Mouse (Mus musculus) neural tube, embryonic 12.5 days (tissue): Measurements from ENCODE around the gene Elmo3. TPM values are rescaled to one million over a fixed set of nuclear protein-coding genes. Genes with fewer than 3 reads are reported as not detected.

Experiments
- ATAC-seq: fragments of 200-750 bp; cut with Nextera tagmentation; 2 replicates; pipeline ENCODE4 v1.8.0; 2017; ENCODE audit warnings: low read depth, mild to moderate bottlenecking, moderate TSS enrichment, moderate library complexity; ENCODE audit not compliant: low FRiP score
- H3K27ac ChIP-seq: fragments of 300-500 bp; sonication (generic); 2 replicates; pipeline ENCODE4 v1.5.1; 2016
- H3K27me3 ChIP-seq: fragments of 300-500 bp; sonication (generic); replicated peaks from 2 replicates; pipeline ENCODE4 v1.6.1; 2016; ENCODE audit warnings: mild to moderate bottlenecking
- H3K36me3 ChIP-seq: fragments of 300-500 bp; sonication (generic); 2 replicates; pipeline ENCODE4 v1.6.1; 2016; ENCODE audit warnings: mild to moderate bottlenecking
- H3K4me1 ChIP-seq: fragments of 300-500 bp; sonication (generic); 2 replicates; pipeline ENCODE4 v1.6.1; 2016
- H3K4me2 ChIP-seq: fragments of 300-500 bp; sonication (generic); replicated peaks from 2 replicates; pipeline ENCODE4 v1.6.1; 2016; ENCODE audit warnings: mild to moderate bottlenecking
- H3K4me3 ChIP-seq: fragments of 300-500 bp; sonication (generic); 2 replicates; pipeline ENCODE4 v1.5.1; 2016
- H3K9ac ChIP-seq: fragments of 300-500 bp; sonication (generic); 2 replicates; pipeline ENCODE4 v1.6.1; 2016; ENCODE audit warnings: mild to moderate bottlenecking
- H3K9me3 ChIP-seq: fragments of 300-500 bp; sonication (generic); 2 replicates; pipeline ENCODE4 v1.6.1; 2016; ENCODE audit warnings: mild to moderate bottlenecking
- WGBS: fragments of 180-500 bp; shearing (Covaris S2); methylation state at CpG from one replicate; pipeline ENCODE4 v1.1.7; 2016; 5-methylcytosine and 5-hydroxymethylcytosine counted together
- polyA plus RNA-seq: library from polyadenylated mRNA; unstranded; fragments of >200 nt; fragmentation: Nextera tagmentation; extraction: Ambion mirVana; gene quantifications from 2 replicates; pipeline ENCODE4 v1.2.1, GENCODE M21; 2016

The Elmo3 gene
- polyA plus RNA-seq, 1 experiment from 2014 or later: 2.2 TPM

DNA sequence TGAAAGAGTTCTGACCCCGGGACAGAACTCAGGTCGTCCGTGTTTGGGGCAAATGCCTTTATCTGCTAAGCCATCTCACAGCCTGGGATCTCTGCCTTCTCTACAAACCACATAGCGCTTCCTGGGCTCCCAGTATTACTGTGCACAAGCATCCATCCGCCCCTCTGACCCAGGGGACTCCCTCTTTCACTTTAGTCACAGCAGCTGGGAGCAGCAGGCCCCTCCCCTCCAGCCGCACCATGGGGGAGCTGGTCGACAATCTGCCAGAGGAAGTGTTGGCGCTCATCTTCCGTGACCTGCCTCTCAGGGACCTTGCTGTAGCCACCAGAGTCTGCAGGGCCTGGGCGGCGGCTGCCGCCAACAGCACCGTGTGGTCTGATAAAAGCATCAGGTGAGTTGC is 38.6 kb upstream of the Elmo3 start:
- Histone ChIP-seq H3K4me1 (peaks cover 39% of the 10 kb centered on the region), H3K4me3 (no peak overlapping the region), H3K4me2 (no peak overlapping the region), H3K27ac (no peak overlapping the region), H3K9ac (no peak overlapping the region), H3K27me3 (peaks cover 92% of the 10 kb centered on the region), H3K9me3 (0 out of 2 replicates have a peak, but pooled peaks cover 6% of the 10 kb centered on the region), H3K36me3 (no peaks in the 10 kb centered on the region)
- WGBS: 9% methylated on average over 13 of the region's 13 CpGs
- ATAC-seq: no peak

DNA sequence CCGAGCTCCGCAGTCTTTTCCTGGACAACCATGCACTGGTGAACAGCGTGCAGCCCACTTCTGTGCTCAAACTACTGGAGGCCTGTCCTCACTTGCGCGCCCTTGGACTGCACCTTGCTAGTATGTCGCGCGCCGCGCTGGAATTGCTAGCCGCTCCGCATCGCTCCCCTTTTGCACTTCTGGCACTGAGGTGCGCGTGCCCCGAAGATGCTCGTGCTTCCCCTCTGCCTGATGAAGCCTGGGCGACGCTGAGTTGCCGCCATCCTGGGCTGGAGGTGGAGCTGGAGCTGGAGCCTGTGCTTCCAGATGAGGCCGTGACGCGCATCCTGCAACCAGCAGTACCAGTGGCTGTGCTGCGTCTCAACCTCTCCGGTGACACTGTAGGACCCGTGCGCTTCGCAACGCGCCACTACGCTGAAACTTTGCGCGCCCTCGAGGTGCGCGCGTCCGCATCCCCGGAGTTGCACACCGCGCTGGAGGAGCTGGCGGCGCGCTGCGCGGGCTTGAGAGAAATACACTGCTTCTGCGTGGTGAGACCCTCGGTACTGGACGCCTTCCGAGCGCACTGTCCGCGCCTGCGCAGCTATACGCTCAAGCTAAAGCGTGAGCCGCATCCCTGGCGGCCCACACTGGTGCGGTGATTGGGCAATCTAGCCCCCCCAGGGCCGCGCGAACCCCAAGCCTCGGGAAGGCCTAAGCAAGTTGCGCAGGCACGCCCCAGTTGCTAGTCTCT is 36.9 kb upstream of the Elmo3 start:
- Histone ChIP-seq H3K36me3 (no peaks in the 10 kb centered on the region), H3K4me1 (peaks cover 39% of the 10 kb centered on the region), H3K27ac (no peak overlapping the region), H3K4me2 (peak overlapping the region; percentile 71), H3K9ac (peak overlapping the region; percentile 51; the same call in 1 of the 2 replicates), H3K9me3 (0 out of 2 replicates have a peak, but pooled peaks cover 6% of the 10 kb centered on the region), H3K27me3 (peaks cover 98% of the 10 kb centered on the region), H3K4me3 (peak overlapping the region; percentile 39)
- under 1% methylated on average over 65 of the region's 65 CpGs for WGBS
- ATAC-seq: peak; percentile 77

DNA sequence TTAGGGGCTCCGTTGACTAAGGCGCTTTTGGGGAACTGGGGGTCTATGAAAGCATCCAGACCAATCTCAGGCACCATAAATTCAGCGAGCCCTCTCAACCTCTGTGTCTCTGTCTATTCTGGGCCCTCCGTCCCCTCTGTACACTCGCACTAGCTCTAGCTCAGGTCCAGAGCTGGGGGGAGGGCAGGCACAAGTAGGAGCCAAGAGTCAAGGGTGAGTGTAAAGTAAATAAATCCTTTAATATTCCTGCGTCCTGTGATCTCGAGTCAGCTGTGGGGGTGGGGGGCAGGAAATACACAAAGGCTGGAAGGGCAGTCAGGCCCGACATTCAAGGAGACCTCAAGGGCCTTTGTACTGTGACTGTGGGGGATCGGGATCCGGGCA is 36.3 kb upstream of the Elmo3 start:
- Histone ChIP-seq H3K27ac (no peak overlapping the region), H3K4me3 (peak overlapping the region; percentile 39)
- peak; percentile 48 for ATAC-seq

DNA sequence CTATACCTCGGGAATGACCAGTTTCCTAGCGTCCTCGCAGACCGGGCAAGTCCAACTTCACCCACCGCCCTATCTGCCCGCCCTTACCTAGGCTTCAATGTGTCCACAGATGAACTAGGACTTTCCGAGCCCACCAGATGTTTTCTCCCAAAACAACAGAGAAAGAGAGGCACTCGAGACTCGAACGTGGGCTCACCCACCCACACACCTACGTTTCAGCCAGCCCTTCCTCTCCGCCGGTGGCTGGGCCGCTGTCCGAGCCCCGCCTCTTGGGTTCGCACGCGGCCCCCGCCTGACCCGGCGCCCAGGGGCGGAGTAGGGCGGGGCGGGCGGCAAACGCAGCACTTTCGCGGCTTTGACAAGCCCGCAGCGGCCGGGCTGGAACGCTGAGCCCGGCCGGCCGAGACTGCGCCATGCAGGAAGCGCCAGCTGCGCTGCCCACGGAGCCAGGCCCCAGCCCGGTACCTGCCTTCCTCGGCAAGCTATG is 35.9 kb upstream of the Elmo3 start, which contains the start of gene Hsf4:
Gene Hsf4, plus strand, starts transcription at position 341 of the 487 bp plus-strand sequence.
- H3K36me3 ChIP-seq: no peaks in the 10 kb centered on the region
- H3K27me3 ChIP-seq: peaks cover 98% of the 10 kb centered on the region
- H3K4me2 ChIP-seq: peak within 1 kb of the TSS; percentile 71
- H3K27ac ChIP-seq: no peak within 1 kb of the TSS
- peak within 1 kb of the TSS; percentile 51 for H3K9ac ChIP-seq
- peak within 1 kb of the TSS; percentile 39 for H3K4me3 ChIP-seq
- peaks cover 32% of the 10 kb centered on the region for H3K4me1 ChIP-seq
- under 1% methylated on average over 42 of the region's 42 CpGs for WGBS
- H3K9me3 ChIP-seq: 0 out of 2 replicates have a peak, but pooled peaks cover 6% of the 10 kb centered on the region
- peak; percentile 1; the same call in 1 of the 2 replicates for ATAC-seq

More for the DNA sequence above, 36.3 kb upstream of the Elmo3 start:
- Histone ChIP-seq H3K9me3 (0 out of 2 replicates have a peak, but pooled peaks cover 6% of the 10 kb centered on the region), H3K27me3 (peaks cover 98% of the 10 kb centered on the region), H3K36me3 (no peaks in the 10 kb centered on the region), H3K9ac (peak overlapping the region; percentile 51; the same call in 1 of the 2 replicates), H3K4me2 (peak overlapping the region; percentile 71), H3K4me1 (peaks cover 34% of the 10 kb centered on the region)
- WGBS: 2% methylated on average over 10 of the region's 10 CpGs

DNA sequence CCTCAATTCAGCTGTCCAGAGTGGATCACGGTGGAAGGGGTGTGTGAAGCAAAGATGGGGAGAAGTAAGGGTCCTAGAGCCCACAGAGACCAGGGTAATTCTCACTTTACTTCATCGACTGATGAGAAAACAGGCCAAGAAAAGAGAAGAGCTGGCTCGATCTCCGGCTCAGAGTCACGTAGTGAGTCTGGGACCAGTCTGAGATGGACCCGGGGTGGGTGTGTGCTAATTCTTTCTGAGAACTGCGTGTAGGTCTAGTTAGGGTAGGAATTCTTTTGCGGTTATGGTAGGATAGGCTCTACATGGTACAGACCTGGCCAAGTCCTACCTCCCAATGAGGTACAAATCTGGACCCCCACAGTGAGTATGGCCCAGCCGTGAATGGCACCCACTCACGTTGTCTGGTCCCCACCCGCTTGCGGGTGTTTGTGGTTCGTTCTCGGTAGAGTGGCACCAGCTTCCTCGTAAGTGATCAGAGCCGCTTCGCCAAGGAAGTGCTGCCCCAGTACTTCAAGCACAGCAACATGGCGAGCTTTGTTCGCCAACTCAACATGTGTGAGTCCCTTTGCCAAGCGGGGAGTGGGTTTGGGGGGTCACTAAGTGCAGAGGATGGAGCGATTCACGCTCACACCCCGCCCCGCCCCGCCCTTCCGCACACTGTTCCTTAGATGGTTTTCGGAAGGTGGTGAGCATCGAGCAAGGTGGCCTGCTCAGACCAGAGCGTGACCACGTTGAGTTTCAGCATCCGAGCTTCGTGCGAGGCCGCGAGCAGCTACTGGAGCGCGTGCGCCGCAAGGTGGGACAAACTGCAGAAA is 35.1 kb upstream of the Elmo3 start:
- WGBS: 2% methylated on average over 39 of the region's 39 CpGs
- no peak for ATAC-seq

DNA sequence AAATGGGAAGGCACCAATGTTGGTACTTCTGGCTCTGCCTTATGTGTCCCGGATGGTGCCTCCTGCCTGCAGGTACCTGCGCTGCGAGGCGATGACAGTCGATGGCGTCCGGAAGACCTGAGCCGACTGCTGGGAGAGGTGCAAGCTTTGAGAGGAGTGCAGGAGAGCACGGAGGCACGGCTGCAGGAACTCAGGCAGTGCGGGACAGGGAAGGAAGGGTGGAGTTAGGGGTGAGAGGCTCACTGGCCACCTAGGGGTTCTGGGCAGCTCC is 34.5 kb upstream of the Elmo3 start:
- Histone ChIP-seq H3K9ac (no peak overlapping the region), H3K9me3 (0 out of 2 replicates have a peak, but pooled peaks cover 6% of the 10 kb centered on the region)

More for the DNA sequence above, 35.1 kb upstream of the Elmo3 start:
- H3K27me3 ChIP-seq: peaks cover 98% of the 10 kb centered on the region
- no peaks in the 10 kb centered on the region for H3K36me3 ChIP-seq
- peak overlapping the region; percentile 44; the same call in 1 of the 2 replicates for H3K9ac ChIP-seq
- 0 out of 2 replicates have a peak, but pooled peaks cover 6% of the 10 kb centered on the region for H3K9me3 ChIP-seq
- H3K4me3 ChIP-seq: peak overlapping the region; percentile 36; the same call in 1 of the 2 replicates
- peaks cover 32% of the 10 kb centered on the region for H3K4me1 ChIP-seq
- no peak overlapping the region for H3K27ac ChIP-seq
- H3K4me2 ChIP-seq: peak overlapping the region; percentile 71

DNA sequence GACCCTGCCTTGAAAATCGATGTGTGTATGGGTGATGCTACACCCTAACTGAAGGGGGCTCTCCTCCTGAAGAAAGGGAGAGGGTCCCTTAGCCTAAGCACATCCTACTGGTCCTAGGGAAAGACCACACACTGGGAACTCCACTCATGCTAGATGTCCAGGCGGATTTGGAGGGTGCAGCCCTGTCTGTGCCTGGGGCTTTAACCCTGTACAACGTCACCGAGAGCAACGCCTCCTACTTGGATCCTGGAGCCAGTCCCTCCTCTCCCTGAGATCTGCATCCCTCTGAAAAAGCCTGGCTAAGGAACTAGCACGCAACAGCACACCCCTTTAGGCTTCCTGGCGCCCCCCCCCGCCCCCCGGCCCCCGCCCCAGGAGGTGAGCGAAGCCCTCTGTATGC is 30.0 kb upstream of the Elmo3 start:
- Histone ChIP-seq H3K27me3 (peaks cover 99% of the 10 kb centered on the region), H3K4me2 (peak overlapping the region; percentile 79), H3K4me1 (peaks cover 24% of the 10 kb centered on the region), H3K36me3 (peaks cover 5% of the 10 kb centered on the region; the same call in 1 of the 2 replicates), H3K9ac (no peak overlapping the region), H3K4me3 (no peak overlapping the region), H3K9me3 (no peaks in the 10 kb centered on the region), H3K27ac (no peak overlapping the region)
- ATAC-seq: no peak
- WGBS: 7% methylated on average over 11 of the region's 11 CpGs

More for the DNA sequence above, 34.5 kb upstream of the Elmo3 start:
- H3K4me3 ChIP-seq: no peak overlapping the region
- H3K36me3 ChIP-seq: no peaks in the 10 kb centered on the region
- no peak overlapping the region for H3K27ac ChIP-seq
- peak overlapping the region; percentile 71; the same call in 1 of the 2 replicates for H3K4me2 ChIP-seq
- no peak for ATAC-seq
- H3K4me1 ChIP-seq: peaks cover 37% of the 10 kb centered on the region
- peaks cover 98% of the 10 kb centered on the region for H3K27me3 ChIP-seq
- WGBS: 1% methylated on average over 11 of the region's 11 CpGs

DNA sequence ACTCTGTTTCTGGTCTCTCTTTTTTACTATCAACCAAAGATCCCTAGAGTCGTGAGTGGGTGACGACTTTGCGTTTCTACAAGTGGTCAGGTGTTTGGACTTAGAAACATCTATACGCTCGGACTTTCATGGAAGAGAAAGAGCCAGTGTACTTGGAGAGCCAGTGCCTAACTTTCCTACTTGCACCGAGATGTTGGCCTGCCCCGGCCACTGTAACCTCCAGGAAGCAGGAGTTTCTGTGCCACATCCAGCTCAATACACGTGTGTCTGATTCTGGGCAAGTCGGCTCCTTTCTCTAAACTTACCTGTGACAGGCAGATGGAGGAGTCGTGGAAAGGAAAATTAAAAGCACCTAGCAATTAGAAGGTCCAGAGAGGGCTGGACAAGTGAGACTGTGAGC is 29.6 kb upstream of the Elmo3 start, which contains the start of gene Nol3:
Gene Nol3, plus strand, starts transcription at position 301 of the 400 bp plus-strand sequence.
- peaks cover 20% of the 10 kb centered on the region for H3K4me1 ChIP-seq
- ATAC-seq: peak; percentile 1; the same call in 1 of the 2 replicates
- peak within 1 kb of the TSS; percentile 44 for H3K9ac ChIP-seq
- peak within 1 kb of the TSS; percentile 79 for H3K4me2 ChIP-seq
- H3K9me3 ChIP-seq: no peaks in the 10 kb centered on the region
- peaks cover 98% of the 10 kb centered on the region for H3K27me3 ChIP-seq
- no peak within 1 kb of the TSS for H3K27ac ChIP-seq
- H3K4me3 ChIP-seq: peak within 1 kb of the TSS; percentile 36
- peaks cover 9% of the 10 kb centered on the region; the same call in 1 of the 2 replicates for H3K36me3 ChIP-seq
- 5% methylated on average over 10 of the region's 10 CpGs for WGBS

DNA sequence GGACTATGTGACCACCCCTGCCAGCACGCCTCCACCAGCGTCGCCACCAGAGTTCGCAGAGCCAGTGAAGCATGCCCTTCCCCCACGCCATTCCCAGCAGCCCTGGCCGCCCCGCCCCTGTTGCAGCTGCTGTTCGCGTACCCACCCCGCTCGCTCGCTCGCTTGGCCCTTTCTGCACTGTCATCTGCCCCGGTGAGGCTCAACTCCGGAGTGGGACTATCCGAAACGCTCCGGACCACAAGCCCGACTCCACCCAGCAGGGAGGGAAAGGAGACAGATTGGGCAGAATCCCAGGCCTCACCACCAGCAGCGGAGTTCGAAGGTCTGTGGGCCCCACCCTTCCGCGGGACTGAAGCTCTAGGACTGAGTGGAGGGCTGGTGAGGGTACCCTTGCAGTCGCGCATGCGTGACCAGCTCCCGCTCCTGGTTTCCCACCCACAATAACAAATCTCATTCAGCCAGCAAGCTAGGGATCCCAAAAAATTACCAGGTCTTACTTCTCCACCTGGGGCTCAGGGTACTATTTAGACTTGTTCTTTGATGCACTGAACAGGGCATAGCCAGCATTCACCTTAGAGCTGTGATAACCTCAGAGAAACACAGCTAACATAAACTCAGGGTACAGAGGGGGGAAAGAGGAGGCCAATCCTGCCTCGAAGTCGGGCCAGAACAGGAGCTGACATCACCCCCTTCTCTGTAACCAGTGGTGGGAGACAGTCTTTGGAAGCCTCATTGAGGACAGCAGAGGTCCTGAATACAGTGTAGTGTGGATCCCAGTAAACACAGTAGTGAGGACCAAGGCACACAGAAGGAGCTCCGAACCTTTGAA is 28.9 kb upstream of the Elmo3 start:
- ATAC-seq: peak; percentile 76
- Histone ChIP-seq H3K36me3 (peaks cover 12% of the 10 kb centered on the region), H3K9ac (peak overlapping the region; percentile 44), H3K27ac (no peak overlapping the region), H3K4me3 (peak overlapping the region; percentile 36), H3K4me1 (peaks cover 18% of the 10 kb centered on the region), H3K4me2 (peak overlapping the region; percentile 79), H3K9me3 (no peaks in the 10 kb centered on the region), H3K27me3 (peaks cover 95% of the 10 kb centered on the region)
- 3% methylated on average over 30 of the region's 30 CpGs for WGBS

DNA sequence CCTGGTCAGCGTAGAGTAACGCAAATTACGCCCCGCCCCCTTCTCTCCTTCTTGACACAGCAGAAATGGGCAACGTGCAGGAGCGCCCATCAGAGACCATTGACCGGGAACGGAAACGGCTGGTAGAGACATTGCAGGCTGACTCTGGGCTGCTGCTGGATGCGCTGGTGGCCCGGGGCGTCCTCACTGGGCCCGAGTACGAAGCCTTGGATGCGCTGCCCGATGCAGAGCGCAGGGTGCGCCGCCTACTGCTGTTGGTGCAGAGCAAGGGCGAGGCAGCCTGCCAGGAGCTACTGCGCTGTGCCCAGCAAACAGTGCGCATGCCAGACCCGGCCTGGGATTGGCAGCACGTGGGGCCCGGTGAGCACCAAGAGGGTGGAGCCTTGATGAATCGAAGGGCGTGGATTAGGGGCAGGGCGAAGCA is 26.5 kb upstream of the Elmo3 start:
- 2% methylated on average over 28 of the region's 28 CpGs for WGBS
- H3K4me2 ChIP-seq: peak overlapping the region; percentile 36
- peak overlapping the region; percentile 5; the same call in 1 of the 2 replicates for H3K4me3 ChIP-seq
- 0 out of 2 replicates have a peak, but pooled peaks have one; percentile 15 for ATAC-seq
- peaks cover 78% of the 10 kb centered on the region for H3K27me3 ChIP-seq
- no peaks in the 10 kb centered on the region for H3K9me3 ChIP-seq
- H3K36me3 ChIP-seq: peaks cover 33% of the 10 kb centered on the region
- H3K9ac ChIP-seq: no peak overlapping the region
- peaks cover 18% of the 10 kb centered on the region for H3K4me1 ChIP-seq
- H3K27ac ChIP-seq: no peak overlapping the region

DNA sequence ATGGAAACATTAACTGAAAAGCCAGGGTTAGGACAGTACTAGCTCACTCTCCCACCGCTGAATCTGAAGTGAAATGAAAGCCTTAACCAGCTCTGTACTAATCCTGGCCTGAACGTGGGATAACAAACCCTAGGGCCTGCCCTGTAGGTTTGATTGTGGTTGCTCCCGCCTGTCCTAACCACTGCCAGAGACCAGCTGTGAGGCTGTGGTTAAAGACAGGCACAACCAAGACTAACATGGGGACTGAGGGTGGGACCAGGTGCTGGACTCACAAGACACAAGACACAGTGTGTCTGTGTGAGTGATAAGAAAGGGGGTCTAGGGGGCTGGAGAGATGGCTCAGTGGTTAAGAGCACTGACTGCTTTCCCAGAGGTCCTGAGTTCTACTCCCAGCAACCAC is 24.8 kb upstream of the Elmo3 start:
- H3K36me3 ChIP-seq: peaks cover 45% of the 10 kb centered on the region
- peaks cover 66% of the 10 kb centered on the region for H3K27me3 ChIP-seq
- H3K27ac ChIP-seq: no peak overlapping the region
- H3K4me1 ChIP-seq: peaks cover 19% of the 10 kb centered on the region
- H3K4me3 ChIP-seq: no peak overlapping the region
- H3K9me3 ChIP-seq: no peaks in the 10 kb centered on the region
- 68% methylated on average over 3 of the region's 3 CpGs for WGBS
- no peak for ATAC-seq
- no peak overlapping the region for H3K9ac ChIP-seq
- H3K4me2 ChIP-seq: no peak overlapping the region
